Mouse (Mus musculus) layer of hippocampus, postnatal 25 days (tissue): ENCODE measurements around the gene Tmx1. TPM values are rescaled to one million over a fixed set of nuclear protein-coding genes. Genes with fewer than 3 reads are reported as not detected.

Experiments used
- DNase-seq, 2 experiments: peaks; one replicate each; pipeline ENCODE4 v3.0.0; 2022; ENCODE audit warnings: mixed read lengths in 2 of 2, low spot score in 1 of 2; ENCODE audit errors: extremely low spot score in 1 of 2
- total RNA-seq, 2 experiments: library from RNA; stranded (reverse); gene quantifications; 2 replicates each; pipeline ENCODE4 v1.2.3; 2021

Tmx1 gene
- total RNA-seq: 10 to 100 TPM; 29.9 to 32.3 TPM

GRCm38 (mm10) chr12:70452726-70453645, at the start of gene Tmx1:
Gene Tmx1 (plus strand): TSS chr12:70453095.
- peak; percentile 94 to 97 for DNase-seq

GRCm38 (mm10) chr12:70404327-70404726, 48.6 kb upstream of the Tmx1 start:
- DNase-seq: peak; percentile 47 to 60

- no peak for DNase-seq
These were observed 44.5 kb upstream of the Tmx1 start for GRCm38 (mm10) chr12:70408396-70408795.

- no peak for DNase-seq
These were observed 43.3 kb upstream of the Tmx1 start for GRCm38 (mm10) chr12:70409600-70409999.

- DNase-seq: no peak
These were observed 32.7 kb upstream of the Tmx1 start for GRCm38 (mm10) chr12:70420216-70420615.

- DNase-seq: no peak
These were observed 31.9 kb upstream of the Tmx1 start for GRCm38 (mm10) chr12:70421028-70421427.

- no peak for DNase-seq
These were observed 30.4 kb upstream of the Tmx1 start for GRCm38 (mm10) chr12:70422322-70423118.

GRCm38 (mm10) chr12:70427885-70428284, 25.0 kb upstream of the Tmx1 start:
- no peak for DNase-seq

GRCm38 (mm10) chr12:70429637-70430036, 23.3 kb upstream of the Tmx1 start:
- DNase-seq: no peak

- peak; percentile 23 to 66 for DNase-seq
These were observed 22.5 kb upstream of the Tmx1 start for GRCm38 (mm10) chr12:70430307-70430950.

GRCm38 (mm10) chr12:70431428-70431827, 21.5 kb upstream of the Tmx1 start:
- no peak for DNase-seq

GRCm38 (mm10) chr12:70449961-70450360, 2.9 kb upstream of the Tmx1 start:
- DNase-seq: no peak

GRCm38 (mm10) chr12:70451533-70451932, 1.4 kb upstream of the Tmx1 start:
- DNase-seq: no peak

GRCm38 (mm10) chr12:70452143-70452542, 752 bp upstream of the Tmx1 start:
- DNase-seq: no peak

- DNase-seq: no peak
These were observed 2.3 kb downstream of the Tmx1 start for GRCm38 (mm10) chr12:70455226-70455625.

- DNase-seq: no peak
These were observed 6.7 kb downstream of the Tmx1 start for GRCm38 (mm10) chr12:70459546-70459945.

GRCm38 (mm10) chr12:70464016-70464415, 11.1 kb downstream of the Tmx1 start:
- DNase-seq: no peak

GRCm38 (mm10) chr12:70475336-70475735, 22.4 kb downstream of the Tmx1 start:
- no peak for DNase-seq

GRCm38 (mm10) chr12:70476884-70477576, 24.1 kb downstream of the Tmx1 start:
- DNase-seq: no peak

GRCm38 (mm10) chr12:70477593-70478287, 24.8 kb downstream of the Tmx1 start:
- peak in 1 of 2 experiments; percentile 60 for DNase-seq
